Comparison of ENCODE assay signal across 8 mouse cellular contexts in the genomic region with DNA sequence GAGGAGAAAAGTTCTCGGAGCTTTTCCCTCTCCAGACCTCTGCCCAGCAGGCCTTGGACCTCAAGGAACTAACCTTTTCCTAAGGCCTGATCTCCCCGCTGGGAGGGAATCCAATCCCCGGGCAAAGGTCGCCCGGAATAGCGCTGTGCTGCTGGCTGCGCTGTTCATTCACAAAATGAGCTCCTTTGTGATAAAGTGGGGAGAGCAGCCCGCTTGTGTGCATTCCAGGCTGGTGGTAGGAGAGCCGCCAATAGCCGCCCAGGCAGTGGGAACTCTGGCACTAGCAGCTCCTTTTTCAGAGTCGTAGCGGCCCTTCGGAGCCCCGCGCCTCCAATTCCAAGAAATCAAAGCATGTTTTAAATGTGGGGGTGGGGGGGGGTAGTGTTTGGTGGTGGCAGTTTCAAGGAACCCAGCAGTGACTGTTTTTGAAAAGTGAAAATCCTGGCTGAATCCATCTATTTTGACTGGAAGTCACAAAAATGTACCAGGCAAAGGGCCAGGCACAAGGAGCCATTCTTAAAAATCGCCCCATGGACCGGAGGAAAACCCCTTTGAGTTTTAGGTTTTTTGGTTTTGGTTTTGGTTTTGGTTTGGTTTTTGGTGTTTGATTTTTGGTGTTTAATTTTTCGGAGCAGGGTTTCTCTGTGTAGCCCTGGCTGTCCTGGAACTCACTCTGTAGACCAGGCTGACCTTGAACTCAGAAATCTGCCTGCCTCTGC.
A peak's percentile ranks its signal among the peaks of the same experiment; 100 is the strongest.
DNase-seq lines count a peak whose midpoint lies in the region; ATAC-seq lines count a peak whose summit lies in the region.

No protein-coding gene starts in this region.

- peaks cover 19% of the 10 kb centered on the region for H3K4me1 ChIP-seq in hindbrain, embryonic 12.5 days
- H3K4me1 ChIP-seq in neural tube, embryonic 15.5 days = peaks cover 15% of the 10 kb centered on the region

- ATAC-seq in hindbrain, embryonic 12.5 days (ENCODE audit: low FRiP score) = peak; percentile 92
- ATAC-seq in neural tube, embryonic 15.5 days (ENCODE audit: low FRiP score) = peak; percentile 87

- H3K27ac ChIP-seq in hindbrain, embryonic 12.5 days = peak overlapping the region; percentile 73
- peak overlapping the region; percentile 48; the same call in 1 of the 2 replicates for H3K27ac ChIP-seq in neural tube, embryonic 15.5 days (replicated peaks)

- WGBS in hindbrain, embryonic 12.5 days = 4% methylated on average over 18 of the region's 18 CpGs
- WGBS in neural tube, embryonic 15.5 days = 7% methylated on average over 18 of the region's 18 CpGs

- no peaks in the 10 kb centered on the region for H3K9me3 ChIP-seq in hindbrain, embryonic 12.5 days (replicated peaks)
- no peaks in the 10 kb centered on the region for H3K9me3 ChIP-seq in neural tube, embryonic 15.5 days (replicated peaks)

- peak; percentile 34 for DNase-seq in WW6 (ENCODE audit: low read depth, low spot score)
- DNase-seq in cerebellum, postnatal 10 days = peak; percentile 57 to 77
- DNase-seq in frontal cortex, postnatal 14 days (ENCODE audit: low spot score in 2 of 2) = peak; percentile 24 to 37
- DNase-seq in layer of hippocampus, adult 8-10 months (ENCODE audit: low spot score in 2 of 2) = peak; percentile 52 to 62
- DNase-seq in lung, adult 18-20 months = peak; percentile 24 to 26
- no peak for DNase-seq in thymus, postnatal 25 days

- H3K4me3 ChIP-seq in hindbrain, embryonic 12.5 days = peak overlapping the region; percentile 33
- peak overlapping the region; percentile 42 for H3K4me3 ChIP-seq in neural tube, embryonic 15.5 days (replicated peaks)

- H3K9ac ChIP-seq in hindbrain, embryonic 12.5 days = peak overlapping the region; percentile 53
- peak overlapping the region; percentile 44 for H3K9ac ChIP-seq in neural tube, embryonic 15.5 days (replicated peaks)

- H3K27me3 ChIP-seq in hindbrain, embryonic 12.5 days = peaks cover 19% of the 10 kb centered on the region
- peaks cover 17% of the 10 kb centered on the region for H3K27me3 ChIP-seq in neural tube, embryonic 15.5 days (replicated peaks)

- no peaks in the 10 kb centered on the region for H3K36me3 ChIP-seq in hindbrain, embryonic 12.5 days
- no peaks in the 10 kb centered on the region for H3K36me3 ChIP-seq in neural tube, embryonic 15.5 days

- peak overlapping the region; percentile 74 for H3K4me2 ChIP-seq in hindbrain, embryonic 12.5 days (replicated peaks)
- peak overlapping the region; percentile 86 for H3K4me2 ChIP-seq in neural tube, embryonic 15.5 days
